Mouse (Mus musculus) kidney, adult 2 months (tissue): Measurements from ENCODE around the gene Zdhhc1.

Experiments
- CTCF ChIP-seq: fragments of 200-500 bp; conservative IDR thresholded peaks from 2 replicates; pipeline ENCODE4 v1.5.1; 2011; ENCODE audit warnings: low read depth, mild to moderate bottlenecking, control low read depth, low read length, moderate library complexity, mixed read lengths; ENCODE audit not compliant: insufficient read depth, insufficient read length
- POLR2A ChIP-seq: fragments of 200-500 bp; IDR thresholded peaks from one replicate; pipeline ENCODE4 v1.6.1; 2011; ENCODE audit warnings: low read depth, low read length, control low read depth

GRCm38 (mm10) chr8:105520521-105520920 is 23.8 kb upstream of the Zdhhc1 start:
- TF ChIP-seq CTCF: no peak
- no peak for TF ChIP-seq POLR2A
